Mouse (Mus musculus) G1E (cell line): ENCODE results near the gene Ovca2. TPM values are rescaled to one million over a fixed set of nuclear protein-coding genes. Genes with fewer than 3 reads are reported as not detected.

Experiments used
- ATAC-seq: 2 replicates; pipeline ENCODE4 v1.8.0; 2016; ENCODE audit warnings: mild to moderate bottlenecking; ENCODE audit not compliant: insufficient number of reproducible peaks, poor library complexity, low FRiP score, severe bottlenecking; ENCODE audit errors: extremely low read depth
- DNase-seq: peaks from one replicate; pipeline ENCODE4 v3.0.0; 2012; ENCODE audit warnings: low spot score
- H3K27me3 ChIP-seq: 2 replicates; pipeline ENCODE4 v1.6.1; 2012; ENCODE audit warnings: mild to moderate bottlenecking, low read length, inconsistent platforms; ENCODE audit not compliant: insufficient read depth
- H3K36me3 ChIP-seq: replicated peaks from 2 replicates; pipeline ENCODE3; 2012; ENCODE audit warnings: mild to moderate bottlenecking, inconsistent platforms
- H3K4me1 ChIP-seq: 2 replicates; pipeline ENCODE4 v1.6.1; 2012; ENCODE audit warnings: low read depth, low read length, inconsistent platforms, mixed read lengths; ENCODE audit not compliant: insufficient read depth
- H3K4me3 ChIP-seq: 2 replicates; pipeline ENCODE4 v1.5.1; 2012; ENCODE audit warnings: low read depth, mild to moderate bottlenecking, inconsistent platforms, low read length, moderate library complexity, mixed read lengths
- H3K9me3 ChIP-seq: replicated peaks from 2 replicates; pipeline ENCODE4 v1.6.1; 2012; ENCODE audit warnings: inconsistent platforms
- CTCF ChIP-seq: IDR thresholded peaks from 2 replicates; pipeline ENCODE4 v1.5.1; 2012; ENCODE audit warnings: low read depth, low read length, inconsistent platforms, mixed read lengths
- GATA1 ChIP-seq: IDR thresholded peaks from 2 replicates; pipeline ENCODE4 v1.6.1; 2012; ENCODE audit warnings: borderline replicate concordance, low read length, inconsistent platforms, mixed read lengths
- GATA2 ChIP-seq: IDR thresholded peaks from 2 replicates; pipeline ENCODE4 v1.6.1; 2012; ENCODE audit warnings: low read depth, low read length, inconsistent platforms, borderline replicate concordance
- POLR2AphosphoS5 ChIP-seq: IDR thresholded peaks from 2 replicates; pipeline ENCODE4 v1.6.1; 2012; ENCODE audit warnings: low read depth, low read length, inconsistent platforms; ENCODE audit not compliant: insufficient replicate concordance
- TAL1 ChIP-seq: conservative IDR thresholded peaks from 2 replicates; pipeline ENCODE4 v1.6.1; 2012; ENCODE audit warnings: low read depth, low read length, inconsistent platforms, mixed read lengths
- polyA plus RNA-seq: library from polyadenylated mRNA; stranded (reverse); fragments of >175 nt; gene quantifications from 2 replicates; pipeline ENCODE4 v1.2.3, GENCODE M21; 2012
- total RNA-seq, 2 experiments: library from RNA; stranded (forward) in 1 of 2; stranded (reverse) in 1 of 2; fragments of 200-1000 nt in 1 of 2; fragments of >200 nt in 1 of 2; fragmentation: Nextera tagmentation in 1 of 2; gene quantifications; 2 replicates each; pipeline ENCODE4 v1.2.3; 2014 to 2017

Ovca2 gene
- total and polyA plus RNA-seq, 3 experiments: 2.0 to 21.0 (median 20.9) TPM

DNA sequence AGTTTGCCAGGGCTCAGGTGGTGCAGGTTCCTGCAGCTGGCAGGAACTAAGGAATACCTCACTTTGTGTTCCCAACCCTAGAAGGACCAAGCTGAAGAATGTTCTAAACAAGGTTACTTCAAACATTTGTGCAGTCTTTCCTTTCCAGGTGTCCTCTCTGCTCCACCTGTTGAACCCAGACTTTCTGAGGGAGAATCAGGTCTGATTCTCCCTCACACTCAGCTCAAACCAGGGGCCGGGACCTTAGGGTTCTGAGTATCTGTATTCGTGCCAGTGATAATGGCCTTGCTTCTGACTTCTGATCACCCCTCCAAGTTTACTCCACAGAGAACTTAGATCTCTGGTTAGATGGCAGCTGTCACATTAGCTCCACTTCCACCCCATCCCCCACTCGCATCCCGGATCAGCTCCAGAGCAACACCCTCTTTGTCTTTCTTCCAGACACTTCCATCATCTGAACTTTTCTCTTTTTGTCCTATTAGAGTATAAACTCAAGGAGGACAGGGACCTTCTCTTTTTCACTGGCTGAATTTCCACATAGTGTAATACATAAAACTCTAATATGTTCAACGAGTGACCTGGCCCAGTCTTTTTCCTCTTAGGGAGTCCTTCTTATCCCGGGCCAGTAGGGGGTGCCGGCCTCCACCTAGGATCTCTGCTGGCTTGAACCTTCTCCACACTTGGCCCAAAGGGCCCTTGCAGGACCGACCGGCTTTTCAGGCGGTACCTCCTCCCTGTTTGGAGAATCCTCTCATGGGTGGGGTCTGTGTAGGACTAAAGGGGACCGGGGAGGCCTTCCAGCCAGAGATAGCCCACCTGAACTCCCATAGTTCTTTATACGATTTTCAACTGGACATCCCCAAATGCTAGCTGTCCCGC is 13.9 kb upstream of the Ovca2 start:
- Histone ChIP-seq H3K4me3 (no peak overlapping the region), H3K9me3 (peaks cover 10% of the 10 kb centered on the region), H3K4me1 (peaks cover 57% of the 10 kb centered on the region), H3K36me3 (peaks cover 8% of the 10 kb centered on the region), H3K27me3 (peaks cover 63% of the 10 kb centered on the region)
- ATAC-seq: no peak
- TF ChIP-seq CTCF (peak; percentile 35; the same call in 1 of the 2 replicates), GATA2 (no peak)
- DNase-seq: peak; percentile 59

- peaks cover 56% of the 10 kb centered on the region for H3K27me3 ChIP-seq
- TF ChIP-seq GATA2: no peak
- no peak for TF ChIP-seq CTCF
- TF ChIP-seq GATA1: no peak
- TF ChIP-seq TAL1: no peak
- TF ChIP-seq POLR2AphosphoS5: no peak
- no peak for DNase-seq
- H3K4me3 ChIP-seq: no peak overlapping the region
- H3K36me3 ChIP-seq: peaks cover 14% of the 10 kb centered on the region
- H3K4me1 ChIP-seq: peaks cover 53% of the 10 kb centered on the region
- H3K9me3 ChIP-seq: peaks cover 10% of the 10 kb centered on the region
- no peak for ATAC-seq
These were observed 13.2 kb upstream of the Ovca2 start for GRCm38 (mm10) chr11:75191841-75192240.

DNA sequence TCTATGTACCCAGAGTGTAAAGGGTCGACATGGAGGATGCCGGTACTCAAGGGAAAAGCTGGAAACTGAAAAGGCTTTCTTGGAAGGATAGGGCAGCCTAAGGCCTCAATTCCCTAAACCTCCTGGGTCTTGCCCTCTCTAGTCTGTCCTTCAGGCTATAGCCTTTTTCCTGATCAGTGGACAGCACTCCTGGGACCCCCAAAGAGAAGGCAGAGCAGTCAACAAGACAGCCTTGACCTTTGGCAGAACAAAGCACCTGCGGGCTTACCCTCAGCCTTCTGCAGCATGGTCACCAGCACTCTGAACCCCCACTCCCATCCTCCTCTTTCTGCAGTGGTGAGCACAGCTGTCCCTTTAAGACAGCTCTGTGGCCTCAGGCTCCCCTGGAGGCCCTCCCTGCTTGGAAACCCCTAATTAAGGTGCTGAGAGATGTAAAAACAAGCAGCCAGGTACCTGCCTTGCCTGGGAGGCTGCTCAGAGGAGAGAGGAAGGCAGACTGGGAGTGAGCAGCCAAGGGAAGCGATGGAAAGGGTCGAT is 12.3 kb upstream of the Ovca2 start, which contains the start of gene Dph1:
Gene Dph1, minus strand, starts transcription at position 337 of the 537 bp plus-strand sequence.
- ATAC-seq (no peak), DNase-seq (no peak)
- Histone ChIP-seq H3K36me3 (peaks cover 20% of the 10 kb centered on the region), H3K9me3 (peaks cover 10% of the 10 kb centered on the region), H3K4me3 (peak within 1 kb of the TSS; percentile 82), H3K27me3 (peaks cover 49% of the 10 kb centered on the region), H3K4me1 (peaks cover 53% of the 10 kb centered on the region)
- TF ChIP-seq CTCF: no peak
- no peak for TF ChIP-seq POLR2AphosphoS5
- TF ChIP-seq GATA2: no peak
- TF ChIP-seq TAL1: no peak
- no peak for TF ChIP-seq GATA1

GRCm38 (mm10) chr11:75190371-75190724 is 11.7 kb upstream of the Ovca2 start:
- Histone ChIP-seq H3K27me3 (peaks cover 43% of the 10 kb centered on the region), H3K4me3 (peak overlapping the region; percentile 82), H3K9me3 (peaks cover 10% of the 10 kb centered on the region), H3K36me3 (peaks cover 26% of the 10 kb centered on the region), H3K4me1 (peaks cover 52% of the 10 kb centered on the region)
- TF ChIP-seq GATA1: no peak
- TF ChIP-seq GATA2: no peak
- TF ChIP-seq TAL1: no peak
- peak; percentile 72 for ATAC-seq
- peak; percentile 78 for DNase-seq

DNA sequence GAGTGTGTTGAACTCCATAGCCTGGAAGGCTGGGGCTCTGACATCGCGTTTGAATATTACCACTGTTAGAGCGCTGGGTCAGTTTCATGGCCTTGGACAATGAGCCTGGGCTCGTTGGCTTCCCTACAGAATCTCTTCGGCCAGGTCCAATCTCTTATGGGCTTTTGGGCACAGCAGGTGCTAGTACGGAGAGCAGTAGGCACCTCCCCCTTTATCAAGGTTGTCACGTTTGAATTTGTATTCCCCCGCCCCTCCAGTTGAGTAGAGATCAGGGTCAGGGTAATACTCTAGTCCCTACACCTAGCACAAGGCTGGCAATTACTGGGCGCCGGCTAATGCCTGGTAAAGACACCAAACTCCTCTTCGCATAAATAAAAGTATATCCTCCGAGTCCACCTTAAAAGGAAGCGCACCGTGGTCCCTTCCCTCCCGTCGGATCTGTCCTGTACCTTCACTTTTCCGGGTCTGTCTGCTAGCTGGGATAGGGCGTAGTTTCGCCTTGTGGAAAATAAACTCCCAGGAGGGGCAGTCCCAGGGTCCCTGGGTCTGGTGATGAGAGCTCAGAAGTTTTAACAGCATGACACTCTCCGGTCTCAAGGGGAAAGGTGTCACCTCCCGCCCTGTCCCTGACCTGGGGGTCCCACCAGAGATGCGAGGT is 11.2 kb upstream of the Ovca2 start:
- ATAC-seq (no peak; the same call in 1 of the 2 replicates), DNase-seq (peak; percentile 54)
- TF ChIP-seq GATA2 (no peak), GATA1 (no peak), TAL1 (no peak), CTCF (no peak), POLR2AphosphoS5 (no peak)
- Histone ChIP-seq H3K4me1 (peaks cover 49% of the 10 kb centered on the region), H3K4me3 (peak overlapping the region; percentile 82), H3K9me3 (peaks cover 10% of the 10 kb centered on the region), H3K27me3 (peaks cover 38% of the 10 kb centered on the region), H3K36me3 (peaks cover 31% of the 10 kb centered on the region)

DNA sequence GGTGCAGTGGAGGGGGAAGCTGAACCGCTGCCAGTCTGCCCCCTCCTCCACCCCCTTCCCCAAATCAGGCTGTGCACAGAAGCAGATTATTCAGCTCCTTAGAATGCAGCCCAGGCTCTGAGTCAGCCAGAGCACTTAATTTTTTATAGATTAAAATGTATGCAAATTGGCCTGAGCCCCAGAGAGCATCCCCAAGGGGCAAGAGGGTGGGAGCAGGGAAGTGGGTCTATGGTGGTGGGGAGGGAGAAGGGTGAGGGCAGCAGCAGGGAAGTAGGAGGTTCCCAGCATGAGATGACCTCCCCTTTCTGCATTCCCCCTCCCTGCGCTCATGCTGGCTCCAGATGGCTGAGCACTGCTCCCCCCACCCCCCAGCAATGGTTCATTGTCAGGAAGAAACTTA is 6.4 kb upstream of the Ovca2 start:
- no peak overlapping the region for H3K4me3 ChIP-seq
- no peaks in the 10 kb centered on the region for H3K9me3 ChIP-seq
- TF ChIP-seq GATA1: no peak
- no peak for TF ChIP-seq GATA2
- TF ChIP-seq CTCF: no peak
- TF ChIP-seq TAL1: no peak
- H3K4me1 ChIP-seq: peaks cover 20% of the 10 kb centered on the region
- no peak for ATAC-seq
- no peak for DNase-seq
- peaks cover 80% of the 10 kb centered on the region for H3K36me3 ChIP-seq
- no peaks in the 10 kb centered on the region for H3K27me3 ChIP-seq
